Mouse (Mus musculus) CD4-positive helper T cell, adult 2 months (primary cell): ENCODE measurements around the gene Srsf9.
"Not testable (repeated sequence)": the region's sequence is repeated elsewhere in the genome, so short reads cannot be mapped to it uniquely, and the experiment has no call there.

Experiments used
- DNase-seq: peaks from one replicate; pipeline ENCODE4 v3.0.0-alpha.2; 2012; ENCODE audit warnings: low read depth, missing footprints, low spot score

The Srsf9 gene

GRCm38 (mm10) chr5:115326875-115327609 lies at the start of gene Srsf9:
TSS of gene Srsf9 (plus strand) at chr5:115327177.
- DNase-seq: peak; percentile 95

- DNase-seq: no peak
Observed at GRCm38 (mm10) chr5:115278053-115278452, 48.9 kb upstream of the Srsf9 start.

- DNase-seq: no peak
Observed at GRCm38 (mm10) chr5:115278785-115279184, 48.2 kb upstream of the Srsf9 start.

- peak; percentile 89 for DNase-seq
Observed at GRCm38 (mm10) chr5:115279226-115280049, 47.5 kb upstream of the Srsf9 start, which contains the start of gene Coq5. TSS of gene Coq5 (plus strand) at chr5:115279666.

GRCm38 (mm10) chr5:115280050-115280687 lies 46.8 kb upstream of the Srsf9 start:
- DNase-seq: peak; percentile 40

- peak; percentile 31 for DNase-seq
Observed at GRCm38 (mm10) chr5:115284735-115285134, 42.2 kb upstream of the Srsf9 start.

- no peak for DNase-seq
Observed at GRCm38 (mm10) chr5:115294173-115294572, 32.8 kb upstream of the Srsf9 start.

GRCm38 (mm10) chr5:115296347-115296746 lies 30.6 kb upstream of the Srsf9 start:
- no peak for DNase-seq

GRCm38 (mm10) chr5:115300035-115300744 lies 26.8 kb upstream of the Srsf9 start:
- DNase-seq: no peak

- DNase-seq: peak; percentile 98
Observed at GRCm38 (mm10) chr5:115300792-115301614, 26.0 kb upstream of the Srsf9 start, which contains the start of gene Dynll1. TSS of gene Dynll1 (minus strand) at chr5:115300999.

GRCm38 (mm10) chr5:115301615-115302014 lies 25.4 kb upstream of the Srsf9 start:
- no peak for DNase-seq

- DNase-seq: not testable (repeated sequence)
Observed at GRCm38 (mm10) chr5:115302190-115302589, 24.8 kb upstream of the Srsf9 start.

GRCm38 (mm10) chr5:115312354-115312753 lies 14.6 kb upstream of the Srsf9 start:
- DNase-seq: no peak

- peak; percentile 37 for DNase-seq
Observed at GRCm38 (mm10) chr5:115312816-115313667, 13.9 kb upstream of the Srsf9 start.

- DNase-seq: peak; percentile 52
Observed at GRCm38 (mm10) chr5:115313668-115313943, 13.4 kb upstream of the Srsf9 start.

- DNase-seq: no peak
Observed at GRCm38 (mm10) chr5:115316968-115317644, 9.9 kb upstream of the Srsf9 start.

GRCm38 (mm10) chr5:115317645-115318328 lies 9.2 kb upstream of the Srsf9 start:
- DNase-seq: no peak
